Mouse (Mus musculus): ENCODE measurements around the gene Plppr3. TPM values are rescaled to one million over a fixed set of nuclear protein-coding genes. Genes with fewer than 3 reads are reported as not detected.

Gene Plppr3
- polyA plus RNA-seq, 1 experiment, result 0.11 TPM

GRCm38 (mm10) chr10:79822372-79822771, 52.1 kb downstream of the Plppr3 start:
- no peaks in the 10 kb centered on the region for H3K9me3 ChIP-seq (ENCODE audit: control insufficient read depth, low read length)
- no peak for TF ChIP-seq GATA1 (IDR thresholded peaks at IDR 0.05; ENCODE audit: low read length)
- no peak for TF ChIP-seq TAL1 (IDR thresholded peaks at IDR 0.05; ENCODE audit: low read length)
- peaks cover 24% of the 10 kb centered on the region for H3K4me1 ChIP-seq (ENCODE audit: control insufficient read depth)
- H3K36me3 ChIP-seq (ENCODE audit: control insufficient read depth), result no peaks in the 10 kb centered on the region
- no peaks in the 10 kb centered on the region; the same call in 1 of the 2 replicates for H3K27me3 ChIP-seq (ENCODE audit: control insufficient read depth)
- no peak overlapping the region for H3K4me3 ChIP-seq (replicated peaks)

- Histone ChIP-seq H3K4me1 (ENCODE audit: control insufficient read depth) (peaks cover 24% of the 10 kb centered on the region), H3K4me3 (replicated peaks) (no peak overlapping the region), H3K9me3 (ENCODE audit: control insufficient read depth, low read length) (no peaks in the 10 kb centered on the region), H3K36me3 (ENCODE audit: control insufficient read depth) (no peaks in the 10 kb centered on the region), H3K27me3 (ENCODE audit: control insufficient read depth) (no peaks in the 10 kb centered on the region)
- no peak for TF ChIP-seq TAL1 (IDR thresholded peaks at IDR 0.05; ENCODE audit: low read length)
- TF ChIP-seq GATA1 (IDR thresholded peaks at IDR 0.05; ENCODE audit: low read length), result no peak
Observed at GRCm38 (mm10) chr10:79821731-79822130, 52.7 kb downstream of the Plppr3 start.

GRCm38 (mm10) chr10:79820782-79821181, 53.7 kb downstream of the Plppr3 start, which contains the start of gene Misp:
Gene Misp (plus strand): TSS chr10:79820989.
- H3K36me3 ChIP-seq (ENCODE audit: control insufficient read depth), result no peaks in the 10 kb centered on the region
- no peaks in the 10 kb centered on the region for H3K27me3 ChIP-seq (ENCODE audit: control insufficient read depth)
- H3K4me1 ChIP-seq (ENCODE audit: control insufficient read depth), result peaks cover 22% of the 10 kb centered on the region
- H3K4me3 ChIP-seq (replicated peaks), result no peak within 1 kb of the TSS
- no peaks in the 10 kb centered on the region for H3K9me3 ChIP-seq (ENCODE audit: control insufficient read depth, low read length)
- TF ChIP-seq TAL1 (IDR thresholded peaks at IDR 0.05; ENCODE audit: low read length), result no peak
- no peak for TF ChIP-seq GATA1 (IDR thresholded peaks at IDR 0.05; ENCODE audit: low read length)

GRCm38 (mm10) chr10:79820277-79820676, 54.2 kb downstream of the Plppr3 start:
- no peaks in the 10 kb centered on the region for H3K27me3 ChIP-seq (ENCODE audit: control insufficient read depth)
- H3K4me3 ChIP-seq (replicated peaks), result no peak overlapping the region
- TF ChIP-seq TAL1 (IDR thresholded peaks at IDR 0.05; ENCODE audit: low read length), result no peak
- TF ChIP-seq GATA1 (IDR thresholded peaks at IDR 0.05; ENCODE audit: low read length), result no peak

GRCm38 (mm10) chr10:79819606-79820005, 54.8 kb downstream of the Plppr3 start:
- H3K36me3 ChIP-seq (ENCODE audit: control insufficient read depth), result no peaks in the 10 kb centered on the region
- no peak for TF ChIP-seq GATA1 (IDR thresholded peaks at IDR 0.05; ENCODE audit: low read length)
- TF ChIP-seq TAL1 (IDR thresholded peaks at IDR 0.05; ENCODE audit: low read length), result no peak
- H3K4me1 ChIP-seq (ENCODE audit: control insufficient read depth), result peaks cover 18% of the 10 kb centered on the region
- H3K4me3 ChIP-seq (replicated peaks), result no peak overlapping the region
- H3K9me3 ChIP-seq (ENCODE audit: control insufficient read depth, low read length), result no peaks in the 10 kb centered on the region
- H3K27me3 ChIP-seq (ENCODE audit: control insufficient read depth), result no peaks in the 10 kb centered on the region

More at GRCm38 (mm10) chr10:79820277-79820676, 54.2 kb downstream of the Plppr3 start:
- H3K36me3 ChIP-seq (ENCODE audit: control insufficient read depth), result no peaks in the 10 kb centered on the region
- peaks cover 21% of the 10 kb centered on the region for H3K4me1 ChIP-seq (ENCODE audit: control insufficient read depth)
- no peaks in the 10 kb centered on the region for H3K9me3 ChIP-seq (ENCODE audit: control insufficient read depth, low read length)

- Histone ChIP-seq H3K4me1 (ENCODE audit: control insufficient read depth) (peaks cover 13% of the 10 kb centered on the region), H3K36me3 (ENCODE audit: control insufficient read depth) (no peaks in the 10 kb centered on the region), H3K27me3 (ENCODE audit: control insufficient read depth) (no peaks in the 10 kb centered on the region), H3K4me3 (replicated peaks) (no peak overlapping the region), H3K9me3 (ENCODE audit: control insufficient read depth, low read length) (no peaks in the 10 kb centered on the region)
- no peak for TF ChIP-seq TAL1 (IDR thresholded peaks at IDR 0.05; ENCODE audit: low read length)
- TF ChIP-seq GATA1 (IDR thresholded peaks at IDR 0.05; ENCODE audit: low read length), result no peak
Observed at GRCm38 (mm10) chr10:79818225-79818624, 56.2 kb downstream of the Plppr3 start.

- Histone ChIP-seq H3K36me3 (ENCODE audit: control insufficient read depth) (no peaks in the 10 kb centered on the region), H3K4me3 (replicated peaks) (no peak overlapping the region), H3K27me3 (ENCODE audit: control insufficient read depth) (no peaks in the 10 kb centered on the region), H3K4me1 (ENCODE audit: control insufficient read depth) (peaks cover 12% of the 10 kb centered on the region), H3K9me3 (ENCODE audit: control insufficient read depth, low read length) (no peaks in the 10 kb centered on the region)
- no peak for TF ChIP-seq GATA1 (IDR thresholded peaks at IDR 0.05; ENCODE audit: low read length)
Observed at GRCm38 (mm10) chr10:79817111-79817510, 57.3 kb downstream of the Plppr3 start.

GRCm38 (mm10) chr10:79815671-79816494, 58.6 kb downstream of the Plppr3 start:
- no peaks in the 10 kb centered on the region for H3K9me3 ChIP-seq (ENCODE audit: control insufficient read depth, low read length)
- peaks cover 12% of the 10 kb centered on the region for H3K4me1 ChIP-seq (ENCODE audit: control insufficient read depth)
- no peaks in the 10 kb centered on the region for H3K36me3 ChIP-seq (ENCODE audit: control insufficient read depth)
- no peak for TF ChIP-seq GATA1 (IDR thresholded peaks at IDR 0.05; ENCODE audit: low read length)
- TF ChIP-seq TAL1 (IDR thresholded peaks at IDR 0.05; ENCODE audit: low read length), result no peak
- H3K27me3 ChIP-seq (ENCODE audit: control insufficient read depth), result no peaks in the 10 kb centered on the region
- H3K4me3 ChIP-seq (replicated peaks), result no peak overlapping the region

- no peak for TF ChIP-seq GATA1 (IDR thresholded peaks at IDR 0.05; ENCODE audit: low read length)
- no peak for TF ChIP-seq TAL1 (IDR thresholded peaks at IDR 0.05; ENCODE audit: low read length)
- no peaks in the 10 kb centered on the region for H3K9me3 ChIP-seq (ENCODE audit: control insufficient read depth, low read length)
- no peaks in the 10 kb centered on the region for H3K36me3 ChIP-seq (ENCODE audit: control insufficient read depth)
- H3K4me3 ChIP-seq (replicated peaks), result no peak overlapping the region
- H3K27me3 ChIP-seq (ENCODE audit: control insufficient read depth), result no peaks in the 10 kb centered on the region
- peaks cover 8% of the 10 kb centered on the region for H3K4me1 ChIP-seq (ENCODE audit: control insufficient read depth)
Observed at GRCm38 (mm10) chr10:79814271-79814842, 60.1 kb downstream of the Plppr3 start.

All from erythroblast, embryonic 14.5 days (primary cell).